Mouse (Mus musculus) kidney, adult 9 months (tissue): ENCODE measurements around the gene Gm7995.
"Not testable (repeated sequence)": the region's sequence is repeated elsewhere in the genome, so short reads cannot be mapped to it uniquely, and the experiment has no call there.

Source experiments
- DNase-seq: peaks from one replicate; pipeline ENCODE4 v3.0.0; 2022

Gm7995 gene

GRCm38 (mm10) chr14:42309910-42310309, at the start of gene Gm7995:
Gene Gm7995, plus strand, starts transcription at chr14:42310210.
- DNase-seq = not testable (repeated sequence)

GRCm38 (mm10) chr14:42297258-42297657, 12.8 kb upstream of the Gm7995 start, which contains the start of gene Gm9611:
Gene Gm9611, minus strand, starts transcription at chr14:42297358.
- not testable (repeated sequence) for DNase-seq
